Mouse (Mus musculus): ENCODE results near the gene Kcnma1.

Gene Kcnma1

DNA sequence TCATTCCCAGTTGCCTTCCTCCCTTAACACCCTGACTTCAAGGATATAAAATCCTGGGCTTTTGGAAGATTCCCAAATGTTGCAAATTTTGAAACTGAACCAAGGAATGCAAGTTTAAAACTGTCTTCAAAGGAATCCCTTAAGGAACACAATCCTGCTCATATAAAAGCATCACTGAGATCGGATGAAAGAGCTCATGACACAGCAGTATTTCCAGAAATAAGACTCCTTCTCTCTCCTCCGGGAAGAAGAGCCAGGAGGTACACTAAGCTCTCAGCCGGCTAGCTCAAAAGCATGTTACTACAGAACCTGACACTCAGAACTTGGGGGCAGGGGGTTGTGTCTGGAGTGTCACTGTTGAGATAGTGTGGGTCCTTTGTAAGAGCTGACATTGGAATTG is 325.8 kb downstream of the Kcnma1 start:
- no peak for DNase-seq (ENCODE audit: low read depth)

DNA sequence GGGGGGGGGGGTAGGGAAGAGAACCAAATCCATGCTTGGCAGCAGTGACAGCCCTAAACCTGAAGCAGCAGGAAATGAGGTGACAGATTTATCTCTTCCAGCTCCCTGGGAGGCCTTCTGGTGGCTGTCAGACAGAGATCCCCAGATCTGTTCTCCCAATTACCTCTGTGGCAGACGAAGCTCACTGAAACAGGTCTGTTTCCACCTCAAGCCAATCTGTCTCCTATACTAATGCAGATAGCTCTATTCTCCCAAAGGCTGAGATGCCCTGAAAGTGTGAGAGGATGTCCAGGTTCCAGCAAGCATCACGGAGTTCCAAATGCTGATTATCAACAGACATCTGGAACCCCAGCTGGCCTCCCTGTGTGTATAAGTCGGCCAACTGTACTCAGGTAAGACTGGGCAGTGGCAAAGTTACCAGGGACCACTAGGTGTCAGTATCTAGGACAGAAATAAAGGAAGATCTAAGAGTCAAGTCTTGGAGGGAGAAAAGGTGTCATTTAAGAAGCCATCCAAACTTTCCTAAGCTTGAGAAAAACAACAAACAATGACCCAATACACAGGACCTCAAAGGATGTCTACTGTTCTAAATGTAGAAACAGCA is 329.7 kb downstream of the Kcnma1 start:
- DNase-seq (ENCODE audit: low read depth) = peak; percentile 17

GRCm38 (mm10) chr14:23682758-23683157 is 331.5 kb downstream of the Kcnma1 start:
- DNase-seq (ENCODE audit: low read depth) = no peak

DNA sequence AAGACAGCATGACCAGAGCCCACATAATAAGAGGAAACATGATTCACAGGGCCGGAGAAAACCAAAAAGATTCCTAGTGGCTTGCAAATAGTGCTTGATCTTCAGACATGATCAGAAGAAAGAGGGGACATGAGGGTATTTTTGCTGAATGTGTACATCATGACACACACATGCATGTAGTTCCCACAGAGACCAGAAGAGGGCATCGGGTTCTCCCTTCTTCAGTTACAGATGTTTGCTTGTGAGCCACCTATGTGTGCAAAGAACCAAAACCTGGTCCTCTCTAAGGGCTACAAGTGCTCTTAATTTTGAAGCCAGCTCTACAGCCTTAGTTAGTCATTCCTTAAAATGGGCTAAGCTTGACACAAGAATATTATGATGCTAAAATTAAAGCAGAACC is 334.9 kb downstream of the Kcnma1 start:
- peak; percentile 22 for DNase-seq (ENCODE audit: low read depth)

DNA sequence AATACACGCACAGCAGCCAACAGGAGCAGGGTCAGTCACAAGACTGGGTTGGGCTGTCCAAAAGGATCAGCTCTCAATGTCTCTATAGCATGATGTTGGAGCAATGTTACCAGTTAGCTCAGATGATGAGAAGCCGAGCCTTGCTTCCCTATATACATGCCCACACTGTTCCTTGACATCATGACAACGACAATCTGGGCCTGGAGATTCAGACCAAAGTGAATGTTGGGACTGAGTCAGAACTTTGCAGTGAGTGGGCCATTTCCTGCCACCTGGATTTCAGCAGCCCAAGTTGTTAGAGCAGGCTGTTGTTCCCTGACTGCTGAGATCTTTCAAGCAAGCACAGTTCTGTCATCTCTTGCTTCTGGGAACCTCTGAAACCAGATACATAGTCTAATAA is 347.9 kb downstream of the Kcnma1 start:
- DNase-seq (ENCODE audit: low read depth) = no peak

GRCm38 (mm10) chr14:23651682-23652081 is 362.6 kb downstream of the Kcnma1 start:
- DNase-seq (ENCODE audit: low read depth) = no peak

DNA sequence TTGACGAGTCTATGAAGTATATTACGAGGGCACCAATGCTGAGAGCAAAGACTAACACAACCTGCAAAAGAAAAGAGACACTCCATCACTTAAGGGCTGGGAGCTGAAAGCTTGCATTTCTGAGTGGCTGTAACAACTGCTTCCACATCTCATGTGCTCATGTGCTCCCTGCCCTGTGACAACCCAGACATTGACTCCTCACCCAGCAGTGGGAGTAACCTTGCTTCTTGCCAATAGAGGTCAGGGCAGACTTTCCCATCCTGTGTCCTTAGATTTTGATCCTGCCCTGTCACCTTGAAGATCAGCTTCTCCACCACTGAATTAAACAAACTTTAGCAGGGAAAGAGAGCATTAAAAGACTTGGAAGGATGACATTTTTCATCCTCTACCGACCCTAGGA is 364.2 kb downstream of the Kcnma1 start:
- no peak for DNase-seq (ENCODE audit: low read depth)

DNA sequence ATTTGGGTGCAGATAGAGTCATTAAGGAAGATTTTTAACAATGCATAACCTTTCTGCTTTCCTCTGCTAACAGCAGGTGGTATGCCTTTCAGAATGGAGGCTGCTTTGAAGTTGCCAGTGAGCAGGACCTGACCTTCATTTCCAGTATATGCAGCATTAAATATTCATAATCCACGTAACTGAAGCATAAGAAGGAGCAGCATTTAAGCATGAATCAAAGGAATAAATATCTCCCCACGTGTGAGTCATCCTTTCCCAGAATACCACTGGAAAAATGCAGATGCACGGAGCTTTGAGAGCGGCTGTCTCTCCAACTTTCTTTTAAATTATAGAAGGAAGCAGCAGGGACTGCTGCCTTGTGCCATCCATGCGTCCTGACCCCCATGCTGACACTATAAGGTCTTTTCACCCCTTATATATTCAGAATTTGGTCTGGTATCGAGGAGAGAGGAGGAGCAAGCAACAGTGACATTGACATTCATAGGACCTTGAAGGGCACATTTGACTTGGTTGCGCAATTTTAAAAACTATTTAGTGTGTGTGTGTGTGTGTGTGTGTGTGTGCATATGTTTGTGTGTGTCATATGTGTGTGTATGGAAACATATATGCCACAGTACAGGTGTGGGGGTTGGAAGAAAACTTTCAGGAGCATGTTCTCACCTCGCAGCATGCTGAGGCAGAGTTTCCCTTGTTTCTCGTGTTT is 368.8 kb downstream of the Kcnma1 start:
- no peak for DNase-seq (ENCODE audit: low read depth)

GRCm38 (mm10) chr14:23643162-23643561 is 371.1 kb downstream of the Kcnma1 start:
- DNase-seq (ENCODE audit: low read depth) = no peak

GRCm38 (mm10) chr14:23640665-23641064 is 373.6 kb downstream of the Kcnma1 start:
- peak; percentile 5 for DNase-seq (ENCODE audit: low read depth)

DNA sequence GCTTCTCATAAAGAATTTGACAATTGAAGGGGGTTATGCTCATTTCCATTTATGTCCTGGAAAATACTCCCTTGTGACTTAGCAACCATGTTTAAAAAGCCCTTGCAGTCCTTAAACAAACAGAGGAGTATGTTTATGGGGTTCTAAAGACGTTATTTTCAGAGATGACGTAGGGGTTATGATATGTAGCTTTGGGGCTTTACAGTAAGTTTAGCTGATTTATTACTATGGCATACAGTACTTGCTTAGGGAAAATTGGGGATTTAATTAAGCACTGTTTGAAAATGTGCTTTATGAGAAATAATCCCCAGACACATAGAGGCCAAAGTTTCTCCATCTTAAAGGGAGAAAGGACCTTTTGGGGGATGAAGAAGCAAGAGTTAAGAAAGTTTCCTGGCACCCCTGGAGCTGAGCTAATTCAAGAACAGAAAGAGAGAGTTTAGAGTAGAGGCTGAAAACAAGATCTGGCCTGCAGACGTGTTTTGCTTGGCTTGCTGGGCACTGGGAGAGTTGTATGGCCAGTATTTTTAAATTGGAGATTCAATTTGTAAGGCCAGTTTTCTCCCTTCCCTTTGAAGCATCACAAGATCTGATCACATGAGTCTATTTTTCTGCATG is 376.1 kb downstream of the Kcnma1 start:
- no peak for DNase-seq (ENCODE audit: low read depth)

- DNase-seq (ENCODE audit: low read depth) = no peak
Observed at GRCm38 (mm10) chr14:23635903-23636302, 378.4 kb downstream of the Kcnma1 start.

- no peak for DNase-seq (ENCODE audit: low read depth)
Observed at GRCm38 (mm10) chr14:23633011-23633595, 381.2 kb downstream of the Kcnma1 start.

GRCm38 (mm10) chr14:23626925-23627324 is 387.4 kb downstream of the Kcnma1 start:
- DNase-seq (ENCODE audit: low read depth) = no peak

- DNase-seq (ENCODE audit: low read depth) = no peak
Observed at GRCm38 (mm10) chr14:23626114-23626513, 388.2 kb downstream of the Kcnma1 start.

DNA sequence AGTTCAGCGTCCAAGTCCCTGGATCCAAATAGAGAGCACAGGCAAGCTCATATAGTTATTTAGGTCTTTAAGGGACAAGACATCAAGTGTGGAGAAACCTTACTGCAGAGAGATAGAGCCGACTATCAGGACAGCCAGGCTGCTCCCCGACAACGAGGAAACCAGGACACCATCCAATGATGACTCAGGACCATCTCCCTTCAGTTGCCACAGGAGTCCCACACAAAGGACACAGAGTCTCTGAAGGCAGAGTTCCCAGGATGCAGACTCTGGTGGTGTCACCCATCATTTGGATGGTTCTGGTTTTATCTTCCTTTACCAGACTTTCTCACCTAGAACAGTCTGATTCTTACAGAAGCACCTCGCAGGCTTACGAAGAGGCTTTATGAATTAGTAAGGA is 388.9 kb downstream of the Kcnma1 start:
- DNase-seq (ENCODE audit: low read depth) = no peak

DNA sequence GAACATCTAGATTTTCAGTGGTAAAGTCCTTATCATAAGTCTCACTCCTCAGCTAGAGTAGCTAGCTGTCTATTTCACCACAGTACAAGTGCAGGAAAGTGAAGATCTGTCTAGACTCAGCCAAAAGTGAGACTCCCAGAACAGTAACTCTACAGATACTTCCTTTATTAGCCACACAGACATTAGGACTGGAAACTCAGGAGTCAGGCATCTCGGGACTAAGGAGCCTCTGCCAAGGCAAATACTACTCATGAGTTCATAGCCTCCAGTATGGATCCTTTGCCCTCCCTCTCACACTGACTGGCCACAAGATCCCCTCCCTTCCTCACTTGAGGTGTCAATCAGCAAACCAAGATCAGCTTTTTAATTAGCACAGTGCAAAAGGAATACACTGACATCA is 389.8 kb downstream of the Kcnma1 start:
- no peak for DNase-seq (ENCODE audit: low read depth)

DNA sequence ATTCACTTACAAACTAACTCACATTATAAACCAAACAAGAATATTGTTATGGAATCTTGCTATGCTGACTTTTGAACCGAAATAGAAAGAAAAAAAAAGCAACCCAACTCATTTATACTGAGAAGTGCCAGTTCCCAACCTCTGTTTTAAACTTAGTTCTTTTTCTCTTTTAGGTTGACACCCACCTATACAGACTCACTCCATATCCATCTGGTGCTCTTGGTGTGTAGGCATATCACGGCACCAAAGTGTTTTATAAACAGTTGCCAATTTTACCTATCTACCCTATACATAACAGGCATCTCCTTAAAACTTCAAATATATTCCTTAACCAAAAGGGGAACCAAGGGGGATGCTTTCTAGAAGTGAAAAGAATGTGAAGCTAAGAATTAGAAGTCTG is 393.6 kb downstream of the Kcnma1 start:
- DNase-seq (ENCODE audit: low read depth) = no peak

GRCm38 (mm10) chr14:23618973-23619372 is 395.3 kb downstream of the Kcnma1 start:
- no peak for DNase-seq (ENCODE audit: low read depth)

DNA sequence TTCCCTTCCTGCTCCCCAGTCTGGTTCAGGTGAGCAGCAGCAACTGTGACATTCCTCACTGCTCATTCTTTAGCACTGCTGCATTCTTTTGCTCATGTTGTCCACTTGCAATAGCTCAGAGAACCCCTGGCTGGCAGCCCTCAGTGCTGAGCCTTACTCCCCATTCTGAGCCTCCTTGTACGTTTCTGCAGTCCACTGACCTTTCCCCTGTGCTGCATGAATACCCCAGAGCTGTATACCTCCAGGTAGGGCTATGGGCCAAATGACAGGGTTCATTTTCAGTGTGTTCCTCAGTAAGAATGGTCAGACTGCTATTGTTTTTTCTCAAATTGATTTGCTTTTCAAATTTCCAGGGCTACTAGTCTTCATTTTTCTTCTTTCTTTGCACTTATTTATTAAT is 396.2 kb downstream of the Kcnma1 start:
- no peak for DNase-seq (ENCODE audit: low read depth)

- DNase-seq (ENCODE audit: low read depth) = no peak
Observed at GRCm38 (mm10) chr14:23610054-23610453, 404.2 kb downstream of the Kcnma1 start.

GRCm38 (mm10) chr14:23605740-23606139 is 408.6 kb downstream of the Kcnma1 start:
- no peak for DNase-seq (ENCODE audit: low read depth)

- DNase-seq (ENCODE audit: low read depth) = no peak
Observed at GRCm38 (mm10) chr14:23602937-23603336, 411.4 kb downstream of the Kcnma1 start.
